Mouse (Mus musculus) MEL (cell line): ENCODE results near the gene Nos1. TPM values are rescaled to one million over a fixed set of nuclear protein-coding genes. Genes with fewer than 3 reads are reported as not detected.

ENCODE experiments used
- DNase-seq: peaks from one replicate; pipeline ENCODE4 v3.0.0; 2011; ENCODE audit warnings: low read depth, low spot score
- H3K27ac ChIP-seq: 2 replicates; pipeline ENCODE4 v1.5.1; 2012; ENCODE audit warnings: low read depth, mild to moderate bottlenecking, control low read depth, low read length, moderate library complexity; ENCODE audit not compliant: control insufficient read depth
- H3K27me3 ChIP-seq, 2 experiments: fragments of 150-350 bp in 1 of 2; sonication (generic) in 1 of 2; 2 replicates each; pipeline ENCODE4 v1.6.1; 2012; ENCODE audit warnings: low read length in 2 of 2, mild to moderate bottlenecking in 2 of 2, improper control_type of control experiment in 1 of 2, moderate library complexity in 1 of 2; ENCODE audit not compliant: insufficient read depth in 2 of 2, control insufficient read depth in 1 of 2
- H3K36me3 ChIP-seq, 2 experiments: 2 replicates each; pipeline ENCODE4 v1.6.1; 2012 to 2014; ENCODE audit warnings: low read length in 2 of 2, improper control_type of control experiment in 1 of 2, inconsistent platforms in 1 of 2, mild to moderate bottlenecking in 1 of 2; ENCODE audit not compliant: insufficient read depth in 2 of 2, control insufficient read depth in 1 of 2
- H3K4me1 ChIP-seq, 2 experiments: fragments of 150-350 bp in 1 of 2; sonication (generic) in 1 of 2; 2 replicates each; pipeline ENCODE4 v1.6.1; 2012; ENCODE audit warnings: low read length in 2 of 2, improper control_type of control experiment in 1 of 2, mild to moderate bottlenecking in 1 of 2; ENCODE audit not compliant: insufficient read depth in 2 of 2, control insufficient read depth in 1 of 2
- H3K4me3 ChIP-seq, 2 experiments: fragments of 150-350 bp in 1 of 2; sonication (generic) in 1 of 2; 2 replicates each; pipeline ENCODE4 v1.5.1; 2012; ENCODE audit warnings: low read depth in 2 of 2, low read length in 2 of 2, mild to moderate bottlenecking in 2 of 2, moderate library complexity in 2 of 2, control low read depth in 1 of 2, improper control_type of control experiment in 1 of 2; ENCODE audit not compliant: control insufficient read depth in 1 of 2, insufficient read depth in 1 of 2
- H3K79me2 ChIP-seq: 2 replicates; pipeline ENCODE4 v1.6.1; 2012; ENCODE audit warnings: mild to moderate bottlenecking, low read length, moderate library complexity; ENCODE audit not compliant: control insufficient read depth, poor library complexity, insufficient read depth
- H3K9ac ChIP-seq: 2 replicates; pipeline ENCODE4 v1.6.1; 2012; ENCODE audit warnings: low read depth, mild to moderate bottlenecking, control low read depth, low read length, moderate library complexity; ENCODE audit not compliant: control insufficient read depth, poor library complexity, severe bottlenecking
- H3K9me3 ChIP-seq: fragments of 150-350 bp; sonication (generic); replicated peaks from 2 replicates; pipeline ENCODE4 v1.6.1; 2012; ENCODE audit warnings: mild to moderate bottlenecking, low read length, improper control_type of control experiment, moderate library complexity; ENCODE audit not compliant: insufficient read depth
- BHLHE40 ChIP-seq: IDR thresholded peaks from 2 replicates; pipeline ENCODE4 v1.6.1; 2012; ENCODE audit warnings: low read depth, mild to moderate bottlenecking, inconsistent platforms, low read length, improper control_type of control experiment, borderline replicate concordance
- CHD1 ChIP-seq: IDR thresholded peaks from 2 replicates; pipeline ENCODE4 v1.6.1; 2012; ENCODE audit warnings: low read depth, mild to moderate bottlenecking, inconsistent platforms, low read length, improper control_type of control experiment
- CTCF ChIP-seq, 3 experiments: IDR thresholded peaks in 2 of 3; conservative IDR thresholded peaks in 1 of 3; 2 replicates each; pipeline ENCODE4 v1.5.1; 2011 to 2012; ENCODE audit warnings: low read length in 3 of 3, low read depth in 2 of 3, mild to moderate bottlenecking in 2 of 3, improper control_type of control experiment in 1 of 3, inconsistent platforms in 1 of 3, mixed read lengths in 1 of 3, moderate library complexity in 1 of 3; ENCODE audit not compliant: control insufficient read depth in 1 of 3, insufficient read depth in 1 of 3, poor library complexity in 1 of 3, severe bottlenecking in 1 of 3
- E2F4 ChIP-seq: IDR thresholded peaks from 2 replicates; pipeline ENCODE4 v1.6.1; 2011; ENCODE audit warnings: low read depth, low read length, improper control_type of control experiment, borderline replicate concordance
- ELF1 ChIP-seq: IDR thresholded peaks from 2 replicates; pipeline ENCODE4 v1.6.1; 2014; ENCODE audit warnings: low read depth, mild to moderate bottlenecking, inconsistent platforms, low read length, improper control_type of control experiment, moderate library complexity
- EP300 ChIP-seq, 2 experiments: IDR thresholded peaks; 2 replicates each; pipeline ENCODE4 v1.6.1; 2011; ENCODE audit warnings: improper control_type of control experiment in 2 of 2, low read length in 2 of 2, low read depth in 1 of 2, mild to moderate bottlenecking in 1 of 2
- GABPA ChIP-seq: IDR thresholded peaks from 2 replicates; pipeline ENCODE4 v1.6.1; 2012; ENCODE audit warnings: low read depth, mild to moderate bottlenecking, inconsistent platforms, low read length, improper control_type of control experiment, moderate library complexity
- GATA1 ChIP-seq: IDR thresholded peaks from 2 replicates; pipeline ENCODE4 v1.6.1; 2011; ENCODE audit warnings: low read depth, low read length, improper control_type of control experiment
- HCFC1 ChIP-seq: IDR thresholded peaks from 2 replicates; pipeline ENCODE4 v1.6.1; 2012; ENCODE audit warnings: low read depth, mild to moderate bottlenecking, inconsistent platforms, low read length, improper control_type of control experiment, moderate library complexity
- KAT2A ChIP-seq: conservative IDR thresholded peaks from 2 replicates; pipeline ENCODE4 v1.6.1; 2012; ENCODE audit warnings: low read depth, low read length, improper control_type of control experiment, inconsistent platforms
- MAFK ChIP-seq: IDR thresholded peaks from 2 replicates; pipeline ENCODE4 v1.6.1; 2011; ENCODE audit warnings: low read depth, mild to moderate bottlenecking, low read length, improper control_type of control experiment, borderline replicate concordance
- MXI1 ChIP-seq: IDR thresholded peaks from 2 replicates; pipeline ENCODE4 v1.6.1; 2011; ENCODE audit warnings: mild to moderate bottlenecking, low read depth, low read length, improper control_type of control experiment
- MYB ChIP-seq: IDR thresholded peaks from 2 replicates; pipeline ENCODE4 v1.6.1; 2011; ENCODE audit warnings: mild to moderate bottlenecking, low read depth, low read length, improper control_type of control experiment
- MYC ChIP-seq: IDR thresholded peaks from 2 replicates; pipeline ENCODE4 v1.6.1; 2011; ENCODE audit warnings: low read depth, mild to moderate bottlenecking, low read length, improper control_type of control experiment, moderate library complexity
- NELFE ChIP-seq: IDR thresholded peaks from 2 replicates; pipeline ENCODE4 v1.6.1; 2011; ENCODE audit warnings: low read depth, low read length, improper control_type of control experiment
- POLR2AphosphoS2 ChIP-seq: IDR thresholded peaks from 2 replicates; pipeline ENCODE4 v1.6.1; 2011; ENCODE audit warnings: low read length, improper control_type of control experiment
- RAD21 ChIP-seq: IDR thresholded peaks from 2 replicates; pipeline ENCODE4 v1.6.1; 2011; ENCODE audit warnings: mild to moderate bottlenecking, low read depth, low read length, improper control_type of control experiment
- SMC3 ChIP-seq: IDR thresholded peaks from 2 replicates; pipeline ENCODE4 v1.6.1; 2011; ENCODE audit warnings: low read depth, low read length, improper control_type of control experiment
- TAL1 ChIP-seq: IDR thresholded peaks from 2 replicates; pipeline ENCODE4 v1.6.1; 2012; ENCODE audit warnings: mild to moderate bottlenecking, inconsistent platforms, low read length, moderate library complexity, mixed read lengths
- TBP ChIP-seq: IDR thresholded peaks from 2 replicates; pipeline ENCODE4 v1.8.0; 2011; ENCODE audit warnings: low read depth, low read length, improper control_type of control experiment
- USF1 ChIP-seq: IDR thresholded peaks from 2 replicates; pipeline ENCODE4 v1.6.1; 2014; ENCODE audit warnings: low read depth, mild to moderate bottlenecking, inconsistent platforms, low read length, improper control_type of control experiment, moderate library complexity
- polyA plus RNA-seq, 2 experiments: library from polyadenylated mRNA; stranded (reverse) in 1 of 2; unstranded in 1 of 2; fragments of >175 nt in 1 of 2; fragments of >200 nt in 1 of 2; gene quantifications; 2 replicates each; pipeline versions ENCODE4 v1.2.1 to v1.2.4; 2012; ENCODE audit warnings: low replicate concordance in 2 of 2, low read depth in 1 of 2; ENCODE audit not compliant: insufficient read length in 2 of 2, insufficient read depth in 1 of 2, missing spikeins in 1 of 2
- total RNA-seq: library from RNA; depleted of rRNA; stranded (reverse); fragments of 300-350 nt; gene quantifications from 2 replicates; pipeline ENCODE4 v1.2.3, GENCODE M21; 2012

Nos1 gene
- total and polyA plus RNA-seq, 3 experiments = 0.35 to 1.5 TPM; not detected in 1

GRCm38 (mm10) chr5:117800849-117801248 is 20.0 kb downstream of the Nos1 start:
- DNase-seq = no peak
- Histone ChIP-seq H3K9me3 (no peaks in the 10 kb centered on the region), H3K27me3 (no peaks in the 10 kb centered on the region), H3K4me1 (no peaks in the 10 kb centered on the region), H3K27ac (no peak overlapping the region), H3K9ac (no peak overlapping the region), H3K79me2 (no peaks in the 10 kb centered on the region), H3K36me3 (no peaks in the 10 kb centered on the region), H3K4me3 (no peak overlapping the region)
- no peak for TF ChIP-seq EP300 (IDR thresholded peaks at IDR 0.05; ENCODE audit: low read depth in 1 of 2, low read length in 2 of 2)
- no peak for TF ChIP-seq CHD1
- TF ChIP-seq BHLHE40 = no peak
- TF ChIP-seq HCFC1 = no peak
- no peak for TF ChIP-seq TAL1
- TF ChIP-seq POLR2AphosphoS2 = no peak
- no peak for TF ChIP-seq MYB
- TF ChIP-seq USF1 = no peak
- TF ChIP-seq TBP = no peak
- TF ChIP-seq ELF1 = no peak
- no peak for TF ChIP-seq GATA1
- no peak for TF ChIP-seq SMC3
- no peak for TF ChIP-seq KAT2A
- no peak for TF ChIP-seq RAD21
- TF ChIP-seq GABPA = no peak
- no peak for TF ChIP-seq CTCF (IDR thresholded peaks at IDR 0.05 in 2 of 3, conservative IDR thresholded peaks at IDR 0.05 in 1 of 3; ENCODE audit: control insufficient read depth in 1 of 3, insufficient read depth in 1 of 3, low read depth in 2 of 3, low read length in 3 of 3, poor library complexity in 1 of 3, severe bottlenecking in 1 of 3)
- no peak for TF ChIP-seq MAFK
- no peak for TF ChIP-seq MYC

GRCm38 (mm10) chr5:117802071-117802521 is 21.3 kb downstream of the Nos1 start:
- H3K27me3 ChIP-seq = no peaks in the 10 kb centered on the region
- TF ChIP-seq MYB = no peak
- no peak for TF ChIP-seq NELFE
- TF ChIP-seq MXI1 = no peak
- TF ChIP-seq RAD21 = no peak
- TF ChIP-seq E2F4 = no peak
- TF ChIP-seq KAT2A = no peak
- no peak for TF ChIP-seq TBP
- H3K79me2 ChIP-seq = no peaks in the 10 kb centered on the region
- no peaks in the 10 kb centered on the region for H3K9me3 ChIP-seq
- no peak for DNase-seq
- H3K4me1 ChIP-seq = no peaks in the 10 kb centered on the region
- H3K4me3 ChIP-seq = no peak overlapping the region
- H3K9ac ChIP-seq = no peak overlapping the region
- no peaks in the 10 kb centered on the region for H3K36me3 ChIP-seq
- H3K27ac ChIP-seq = no peak overlapping the region
